Mouse (Mus musculus) CH12.LX (cell line): ENCODE results near the gene Eci1. TPM values are rescaled to one million over a fixed set of nuclear protein-coding genes. Genes with fewer than 3 reads are reported as not detected.

Experiments used
- DNase-seq: peaks from one replicate; pipeline ENCODE4 v3.0.0-alpha.2; 2013; ENCODE audit errors: extremely low read depth
- H3K27ac ChIP-seq: 2 replicates; pipeline ENCODE4 v1.5.1; 2012; ENCODE audit warnings: low read depth, mild to moderate bottlenecking, control low read depth, moderate library complexity; ENCODE audit not compliant: insufficient read depth
- H3K27me3 ChIP-seq: replicated peaks from 2 replicates; pipeline ENCODE3; 2012; ENCODE audit warnings: inconsistent platforms
- H3K36me3 ChIP-seq, 2 experiments: replicated peaks in 1 of 2; 2 replicates each; pipeline versions ENCODE3 to v1.6.1; 2012; ENCODE audit warnings: inconsistent platforms in 1 of 2, low read length in 1 of 2, mild to moderate bottlenecking in 1 of 2, mixed read lengths in 1 of 2, moderate library complexity in 1 of 2; ENCODE audit not compliant: control insufficient read depth in 1 of 2, insufficient read depth in 1 of 2
- H3K4me1 ChIP-seq, 2 experiments: 2 replicates each; pipeline ENCODE4 v1.6.1; 2012; ENCODE audit warnings: inconsistent platforms in 1 of 2, moderate library complexity in 1 of 2; ENCODE audit not compliant: insufficient read depth in 2 of 2, control insufficient read depth in 1 of 2
- H3K4me2 ChIP-seq: 2 replicates; pipeline ENCODE4 v1.6.1; 2012; ENCODE audit warnings: low read depth, mild to moderate bottlenecking, control low read depth; ENCODE audit not compliant: poor library complexity, insufficient read depth, severe bottlenecking
- H3K4me3 ChIP-seq, 3 experiments: fragments of 150-350 bp in 1 of 3; sonication (generic) in 1 of 3; replicated peaks in 1 of 3; 2 replicates each; pipeline versions ENCODE3 to v1.5.1; 2011 to 2012; ENCODE audit warnings: low read depth in 2 of 3, low read length in 2 of 3, mild to moderate bottlenecking in 2 of 3, moderate library complexity in 2 of 3, control low read depth in 1 of 3, improper control_type of control experiment in 1 of 3, inconsistent platforms in 1 of 3, mixed read lengths in 1 of 3; ENCODE audit not compliant: poor library complexity in 1 of 3
- H3K79me2 ChIP-seq: replicated peaks from 2 replicates; pipeline ENCODE4 v1.6.1; 2012; ENCODE audit warnings: mild to moderate bottlenecking, moderate library complexity; ENCODE audit not compliant: control insufficient read depth, poor library complexity, insufficient read depth, severe bottlenecking; ENCODE audit errors: extremely low read depth
- H3K9ac ChIP-seq: 2 replicates; pipeline ENCODE4 v1.6.1; 2012; ENCODE audit warnings: low read depth, mild to moderate bottlenecking, control low read depth, moderate library complexity; ENCODE audit not compliant: insufficient read depth
- H3K9me3 ChIP-seq: replicated peaks from 2 replicates; pipeline ENCODE3; 2012; ENCODE audit warnings: low read length, inconsistent platforms, mixed read lengths
- BHLHE40 ChIP-seq: IDR thresholded peaks from 2 replicates; pipeline ENCODE4 v1.6.1; 2011; ENCODE audit warnings: mild to moderate bottlenecking, low read depth, low read length, improper control_type of control experiment
- CHD2 ChIP-seq: IDR thresholded peaks from 2 replicates; pipeline ENCODE4 v1.6.1; 2011; ENCODE audit warnings: low read length, improper control_type of control experiment
- E2F4 ChIP-seq: IDR thresholded peaks from 2 replicates; pipeline ENCODE4 v1.6.1; 2011; ENCODE audit warnings: low read depth, low read length, improper control_type of control experiment; ENCODE audit not compliant: insufficient replicate concordance
- ELF1 ChIP-seq: IDR thresholded peaks from 2 replicates; pipeline ENCODE4 v1.6.1; 2014; ENCODE audit warnings: low read depth, mild to moderate bottlenecking, inconsistent platforms, low read length, improper control_type of control experiment
- HCFC1 ChIP-seq: IDR thresholded peaks from 2 replicates; pipeline ENCODE4 v1.6.1; 2012; ENCODE audit warnings: low read depth, mild to moderate bottlenecking, inconsistent platforms, low read length, improper control_type of control experiment
- IRF4 ChIP-seq: IDR thresholded peaks from 2 replicates; pipeline ENCODE4 v1.6.1; 2014; ENCODE audit warnings: low read depth, mild to moderate bottlenecking, inconsistent platforms, low read length, improper control_type of control experiment
- KAT2A ChIP-seq: IDR thresholded peaks from 2 replicates; pipeline ENCODE4 v1.6.1; 2012; ENCODE audit warnings: low read length, improper control_type of control experiment, inconsistent platforms; ENCODE audit not compliant: insufficient replicate concordance
- MAX ChIP-seq: IDR thresholded peaks from 2 replicates; pipeline ENCODE4 v1.6.1; 2011; ENCODE audit warnings: low read length, improper control_type of control experiment
- MAZ ChIP-seq: IDR thresholded peaks from 2 replicates; pipeline ENCODE4 v1.6.1; 2012; ENCODE audit warnings: low read depth, mild to moderate bottlenecking, inconsistent platforms, low read length, improper control_type of control experiment, moderate library complexity
- MXI1 ChIP-seq: IDR thresholded peaks from 2 replicates; pipeline ENCODE4 v1.6.1; 2011; ENCODE audit warnings: mild to moderate bottlenecking, low read depth, low read length, improper control_type of control experiment
- NELFE ChIP-seq: IDR thresholded peaks from 2 replicates; pipeline ENCODE4 v1.6.1; 2011; ENCODE audit warnings: low read depth, low read length, improper control_type of control experiment
- NRF1 ChIP-seq: IDR thresholded peaks from 2 replicates; pipeline ENCODE4 v1.6.1; 2014; ENCODE audit warnings: low read depth, mild to moderate bottlenecking, inconsistent platforms, low read length, improper control_type of control experiment, moderate library complexity
- PAX5 ChIP-seq: IDR thresholded peaks from 2 replicates; pipeline ENCODE4 v1.6.1; 2012; ENCODE audit warnings: low read length, inconsistent platforms, mixed read lengths
- POLR2A ChIP-seq: IDR thresholded peaks from 2 replicates; pipeline ENCODE4 v1.6.1; 2011; ENCODE audit warnings: low read depth, mild to moderate bottlenecking, improper control_type of control experiment, low read length
- POLR2AphosphoS2 ChIP-seq: IDR thresholded peaks from 2 replicates; pipeline ENCODE4 v1.6.1; 2011; ENCODE audit warnings: low read depth, low read length, improper control_type of control experiment
- RAD21 ChIP-seq: IDR thresholded peaks from 2 replicates; pipeline ENCODE4 v1.6.1; 2011; ENCODE audit warnings: low read depth, mild to moderate bottlenecking, low read length, improper control_type of control experiment, moderate library complexity
- SIN3A ChIP-seq: IDR thresholded peaks from 2 replicates; pipeline ENCODE4 v1.6.1; 2012; ENCODE audit warnings: low read length, improper control_type of control experiment, inconsistent platforms
- SMC3 ChIP-seq: IDR thresholded peaks from 2 replicates; pipeline ENCODE4 v1.6.1; 2011; ENCODE audit warnings: low read depth, low read length, improper control_type of control experiment
- TBP ChIP-seq: conservative IDR thresholded peaks from 2 replicates; pipeline ENCODE4 v1.6.1; 2011; ENCODE audit warnings: low read depth, low read length, improper control_type of control experiment
- TCF12 ChIP-seq: IDR thresholded peaks from 2 replicates; pipeline ENCODE4 v1.6.1; 2014; ENCODE audit warnings: low read depth, mild to moderate bottlenecking, inconsistent platforms, low read length, improper control_type of control experiment
- USF2 ChIP-seq: conservative IDR thresholded peaks from 2 replicates; pipeline ENCODE4 v1.6.1; 2011; ENCODE audit warnings: low read depth, low read length, improper control_type of control experiment
- ZC3H11A ChIP-seq: IDR thresholded peaks from 2 replicates; pipeline ENCODE4 v1.6.1; 2012; ENCODE audit warnings: low read depth, mild to moderate bottlenecking, inconsistent platforms, low read length, improper control_type of control experiment
- ZMIZ1 ChIP-seq: IDR thresholded peaks from 2 replicates; pipeline ENCODE4 v1.6.1; 2012; ENCODE audit warnings: low read depth, mild to moderate bottlenecking, inconsistent platforms, low read length, improper control_type of control experiment
- ZNF384 ChIP-seq: IDR thresholded peaks from 2 replicates; pipeline ENCODE4 v1.6.1; 2012; ENCODE audit warnings: low read depth, low read length, improper control_type of control experiment, inconsistent platforms
- dilution Hi-C: fragments of 300-500 bp; cut with MboI; formaldehyde crosslinking; loops from 2 replicates; pipeline ENCODE4 v1.14.3; 2020; ENCODE audit warnings: low sequenced_read_pairs; ENCODE audit not compliant: extremely low pct_unique_long_range_greater_than_20kb, extremely low pct_ligation_motif_present
- in situ Hi-C: fragments of 300-500 bp; cut with MboI; formaldehyde crosslinking; loops from 3 replicates; pipeline ENCODE4 v1.14.3; 2019; ENCODE audit warnings: low sequenced_read_pairs, low pct_ligation_motif_present, low pct_unique_long_range_greater_than_20kb, mixed read lengths
- polyA plus RNA-seq: library from polyadenylated mRNA; unstranded; fragments of >175 nt; gene quantifications from 2 replicates; pipeline ENCODE4 v1.2.1, GENCODE M21; 2012; ENCODE audit warnings: low read depth; ENCODE audit not compliant: insufficient read length
- total RNA-seq, 2 experiments: library from RNA; depleted of rRNA; stranded (reverse); fragments of 300-350 nt in 1 of 2; fragments of >200 nt in 1 of 2; gene quantifications; 2 replicates each; pipeline ENCODE4 v1.2.3; 2012 to 2014

The Eci1 gene
- total and polyA plus RNA-seq, 3 experiments = 70.1 to 122 (median 94.7) TPM

- Histone ChIP-seq H3K36me3 (peaks cover 20 to 47% of the 10 kb centered on the region in 2 experiments), H3K27me3 (no peaks in the 10 kb centered on the region), H3K4me1 (peaks cover 12 to 23% of the 10 kb centered on the region in 2 experiments), H3K4me3 (peak within 1 kb of the TSS; percentile 89 to 100 (median 98)), H3K4me2 (peak within 1 kb of the TSS; percentile 97), H3K79me2 (peaks cover 7% of the 10 kb centered on the region; the same call in 1 of the 2 replicates), H3K9ac (peak within 1 kb of the TSS; percentile 84), H3K9me3 (no peaks in the 10 kb centered on the region), H3K27ac (peak within 1 kb of the TSS; percentile 80)
- dilution Hi-C loops (no loop called here), in situ Hi-C loops (no loop called here)
- peak; percentile 76; the same call in 1 of the 2 replicates for TF ChIP-seq TCF12
- TF ChIP-seq MAX = peak; percentile 66; the same call in 1 of the 2 replicates
- TF ChIP-seq ZNF384 = no peak
- peak; percentile 68 for TF ChIP-seq HCFC1
- TF ChIP-seq E2F4 = 0 out of 2 replicates have a peak, but pooled peaks have one; percentile 72
- 0 out of 2 replicates have a peak, but pooled peaks have one; percentile 43 for TF ChIP-seq KAT2A
- TF ChIP-seq USF2 = no peak
- peak; percentile 81 for TF ChIP-seq MXI1
- TF ChIP-seq MAZ = 0 out of 2 replicates have a peak, but pooled peaks have one; percentile 46
- no peak for TF ChIP-seq PAX5
- no peak for TF ChIP-seq ZC3H11A
- TF ChIP-seq RAD21 = no peak
- TF ChIP-seq BHLHE40 = peak; percentile 54; the same call in 1 of the 2 replicates
- TF ChIP-seq POLR2A = peak; percentile 92
- TF ChIP-seq NELFE = peak; percentile 85
- TF ChIP-seq NRF1 = peak; percentile 78
- peak; percentile 74 for TF ChIP-seq CHD2
- peak; percentile 84 for TF ChIP-seq ZMIZ1
- TF ChIP-seq POLR2AphosphoS2 = peak; percentile 91
- peak; percentile 49; the same call in 1 of the 2 replicates for TF ChIP-seq SIN3A
- TF ChIP-seq SMC3 = no peak
- 0 out of 2 replicates have a peak, but pooled peaks have one; percentile 78 for TF ChIP-seq TBP
- peak; percentile 89 for TF ChIP-seq ELF1
- peak; percentile 20; the same call in 1 of the 2 replicates for TF ChIP-seq IRF4
- peak; percentile 97 for DNase-seq
Measured at GRCm38 (mm10) chr17:24469910-24470602, 43.6 kb downstream of the Eci1 start, which contains the start of the genes E4f1 and Pgp. TSS of gene E4f1 (minus strand) at chr17:24470313. TSS of gene Pgp (plus strand) at chr17:24470392.
